Comparison of ENCODE assay signal across 9 mouse cellular contexts in the genomic region with DNA sequence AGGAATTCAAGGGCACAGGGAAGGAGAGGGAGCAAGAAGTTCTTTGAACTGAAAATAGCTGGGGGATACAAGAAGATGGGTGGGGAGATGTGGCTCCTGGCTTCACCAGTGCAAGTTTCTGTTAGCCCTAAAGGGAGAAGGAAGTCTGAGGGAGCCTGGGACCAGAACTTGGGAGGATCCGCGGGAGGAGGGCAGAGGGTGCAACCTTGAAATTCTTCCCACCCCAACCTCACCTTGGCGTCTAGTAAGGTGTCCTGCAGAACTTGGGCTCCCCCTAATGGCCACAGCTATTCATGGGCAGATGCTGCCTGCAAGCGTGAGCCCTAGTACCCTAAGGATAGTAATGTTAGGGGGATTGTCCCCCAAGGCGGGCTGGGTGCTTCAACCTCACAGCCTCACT. TPM values are rescaled to one million over a fixed set of nuclear protein-coding genes. Genes with fewer than 3 reads are reported as not detected.
DNase-seq lines count a peak whose midpoint lies in the region; ATAC-seq and TF ChIP-seq lines count a peak whose summit lies in the region.
"Had no signal": no experiment of that assay in that cellular context is flagged by ENCODE, and none has a peak within 500 bp of the region (broad histone marks: within the 10 kb centered on the region; RNA-seq: fewer than 3 reads in every experiment).

No protein-coding gene starts in this region.

- H3K9me3 ChIP-seq in embryonic facial prominence, embryonic 13.5 days = no peaks in the 10 kb centered on the region
- no peaks in the 10 kb centered on the region for H3K9me3 ChIP-seq in liver, embryonic 11.5 days (ENCODE audit: control insufficient read depth, low read length)
- H3K9me3 ChIP-seq in stomach, embryonic 16.5 days (replicated peaks; ENCODE audit: control insufficient read depth, low read length) = no peaks in the 10 kb centered on the region

- H3K27ac ChIP-seq in embryonic facial prominence, embryonic 13.5 days = peak overlapping the region; percentile 99
- H3K27ac ChIP-seq in liver, embryonic 11.5 days (ENCODE audit: low read depth, low read length) = no peak overlapping the region
- H3K27ac ChIP-seq in stomach, embryonic 16.5 days (ENCODE audit: low read length) = peak overlapping the region; percentile 95

- H3ac ChIP-seq in C2C12 (ENCODE audit: control insufficient read depth, insufficient read length, low read depth) = peak overlapping the region; percentile 20

- WGBS in embryonic facial prominence, embryonic 13.5 days = 3% methylated on average over 5 of the region's 5 CpGs
- WGBS in liver, embryonic 11.5 days = 4% methylated on average over 5 of the region's 5 CpGs
- WGBS in stomach, embryonic 16.5 days = 6% methylated on average over 5 of the region's 5 CpGs

- H3K79me3 ChIP-seq in C2C12 (ENCODE audit: low read depth) = peaks cover 19% of the 10 kb centered on the region

- no peak overlapping the region for H3K4me3 ChIP-seq in C2C12 (ENCODE audit: insufficient read depth, poor library complexity, severe bottlenecking)
- peak overlapping the region; percentile 76; the same call in 1 of the 2 replicates for H3K4me3 ChIP-seq in embryonic facial prominence, embryonic 13.5 days
- H3K4me3 ChIP-seq in liver, embryonic 11.5 days (ENCODE audit: low read depth, low read length) = no peak overlapping the region
- H3K4me3 ChIP-seq in stomach, embryonic 16.5 days (replicated peaks; ENCODE audit: low read length) = peak overlapping the region; percentile 70; the same call in 1 of the 2 replicates
- H3K4me3 ChIP-seq: erythroblast, embryonic 14.5 days had no signal

- H3K4me1 ChIP-seq in embryonic facial prominence, embryonic 13.5 days = peaks cover 35% of the 10 kb centered on the region
- H3K4me1 ChIP-seq in liver, embryonic 11.5 days (replicated peaks; ENCODE audit: control insufficient read depth, insufficient read depth, low read length) = peaks cover 37% of the 10 kb centered on the region
- H3K4me1 ChIP-seq in stomach, embryonic 16.5 days (ENCODE audit: control insufficient read depth, insufficient read depth, low read length) = peaks cover 27% of the 10 kb centered on the region

- H3K36me3 ChIP-seq in C2C12 (ENCODE audit: control insufficient read depth, insufficient read depth) = peaks cover 4% of the 10 kb centered on the region
- no peaks in the 10 kb centered on the region for H3K36me3 ChIP-seq in embryonic facial prominence, embryonic 13.5 days
- H3K36me3 ChIP-seq in liver, embryonic 11.5 days (ENCODE audit: control insufficient read depth, insufficient read depth, low read length) = no peaks in the 10 kb centered on the region
- H3K36me3 ChIP-seq in stomach, embryonic 16.5 days (ENCODE audit: control insufficient read depth, insufficient read depth, low read length) = no peaks in the 10 kb centered on the region

- peak overlapping the region; percentile 97; the same call in 1 of the 2 replicates for H3K9ac ChIP-seq in embryonic facial prominence, embryonic 13.5 days
- H3K9ac ChIP-seq in liver, embryonic 11.5 days (ENCODE audit: low read depth, low read length) = peak overlapping the region; percentile 35
- peak overlapping the region; percentile 98 for H3K9ac ChIP-seq in stomach, embryonic 16.5 days (ENCODE audit: low read length)

- peak; percentile 87 for TF ChIP-seq CTCF in C2C12 (IDR thresholded peaks at IDR 0.05; ENCODE audit: control insufficient read depth, insufficient read depth, insufficient read length)

- H3K4me2 ChIP-seq in embryonic facial prominence, embryonic 13.5 days = peak overlapping the region; percentile 68
- H3K4me2 ChIP-seq in liver, embryonic 11.5 days = peak overlapping the region; percentile 47
- H3K4me2 ChIP-seq in stomach, embryonic 16.5 days (ENCODE audit: low read depth, low read length) = peak overlapping the region; percentile 82

- no peak for ATAC-seq in embryonic facial prominence, embryonic 13.5 days (ENCODE audit: insufficient number of reproducible peaks, insufficient read depth, low FRiP score, low TSS enrichment, low read depth)
- peak; percentile 40; the same call in 1 of the 2 replicates for ATAC-seq in liver, embryonic 11.5 days (replicated peaks; ENCODE audit: low FRiP score)
- ATAC-seq in stomach, embryonic 16.5 days (ENCODE audit: insufficient read depth, low FRiP score) = 0 out of 2 replicates have a peak, but pooled peaks have one; percentile 9

- DNase-seq in adrenal gland, postnatal 36 days = peak; percentile 87 to 92
- DNase-seq in heart, adult 9 months (ENCODE audit: low spot score in 2 of 2) = peak; percentile 74 to 84
- peak; percentile 87 to 90 for DNase-seq in kidney, adult 8-10 months
- DNase-seq in liver, embryonic 11.5 days (ENCODE audit: low spot score) = peak; percentile 72
- DNase-seq in naive thymus-derived CD4-positive, alpha-beta T cell, adult 2 months (ENCODE audit: low read depth) = peak; percentile 94

- H3K79me2 ChIP-seq in C2C12 (ENCODE audit: control insufficient read depth, insufficient read depth) = peaks cover 28% of the 10 kb centered on the region

- no peaks in the 10 kb centered on the region for H3K27me3 ChIP-seq in C2C12 (ENCODE audit: control insufficient read depth, insufficient read depth, insufficient read length)
- no peaks in the 10 kb centered on the region for H3K27me3 ChIP-seq in embryonic facial prominence, embryonic 13.5 days
- peaks cover 30% of the 10 kb centered on the region for H3K27me3 ChIP-seq in liver, embryonic 11.5 days (replicated peaks; ENCODE audit: control insufficient read depth, insufficient read depth, low read length)
- H3K27me3 ChIP-seq in stomach, embryonic 16.5 days (ENCODE audit: control insufficient read depth, insufficient read depth, low read length) = no peaks in the 10 kb centered on the region

TF ChIP-seq in C2C12, 6 proteins besides CTCF, POLR2A, EP300 and RAD21:
- TF ChIP-seq MYOD1 (IDR thresholded peaks at IDR 0.05; ENCODE audit: control insufficient read depth, insufficient read length, low read depth) (no peak), MYOG (IDR thresholded peaks at IDR 0.05; ENCODE audit: control insufficient read depth, extremely low read depth, insufficient read length) (no peak), USF1 (IDR thresholded peaks at IDR 0.05; ENCODE audit: low read depth) (no peak), CEBPB (IDR thresholded peaks at IDR 0.05; ENCODE audit: low read depth) (no peak), MAX (IDR thresholded peaks at IDR 0.05) (no peak), FOSL1 (IDR thresholded peaks at IDR 0.05; ENCODE audit: insufficient read depth, low read length, poor library complexity, severe bottlenecking) (no peak)

RNA-seq across cellular contexts. Expression of a gene that starts 2.9 kb away (rescaled TPM):
- polyA plus RNA-seq in C2C12 (2012; fragmentation: generic; extraction: Trizol) = 47.0 TPM
- 10 to 100 TPM; 77.4 to 78.1 TPM for total RNA-seq in adrenal gland, postnatal 36 days (2021)
- polyA plus RNA-seq in embryonic facial prominence, embryonic 13.5 days (2015; fragmentation: Nextera tagmentation; extraction: Ambion mirVana) = 22.1 and 22.2 TPM in 2 replicates
- polyA plus RNA-seq in liver, embryonic 11.5 days (2014; fragmentation: Nextera tagmentation; extraction: Ambion mirVana) = 4.4 and 5.5 TPM in 2 replicates
- 12.2 and 13.1 TPM in 2 replicates for polyA plus RNA-seq in stomach, embryonic 16.5 days (2015; fragmentation: Nextera tagmentation; extraction: Ambion mirVana)

RNA-seq across cellular contexts. Expression of a gene that starts 3.4 kb away (rescaled TPM):
- not detected for polyA plus RNA-seq in C2C12 (2012; fragmentation: generic; extraction: Trizol)
- under 1 TPM in 1 of 2 experiments, not detected in 1; 0.56 TPM for total RNA-seq in adrenal gland, postnatal 36 days (2021)
- 0.33 TPM in 1 of 2 replicates, not detected in the other for polyA plus RNA-seq in embryonic facial prominence, embryonic 13.5 days (2015; fragmentation: Nextera tagmentation; extraction: Ambion mirVana)
- polyA plus RNA-seq in liver, embryonic 11.5 days (2014; fragmentation: Nextera tagmentation; extraction: Ambion mirVana) = 0.15 TPM in 1 of 2 replicates, not detected in the other
- not detected in 2 replicates for polyA plus RNA-seq in stomach, embryonic 16.5 days (2015; fragmentation: Nextera tagmentation; extraction: Ambion mirVana)

RNA-seq across cellular contexts. Expression of a gene that starts 10.2 kb away (rescaled TPM):
- 5.5 TPM for polyA plus RNA-seq in C2C12 (2012; fragmentation: generic; extraction: Trizol)
- total RNA-seq in adrenal gland, postnatal 36 days (2021) = 10 to 100 TPM; 12.4 to 32.6 TPM
- 10.7 and 10.9 TPM in 2 replicates for polyA plus RNA-seq in embryonic facial prominence, embryonic 13.5 days (2015; fragmentation: Nextera tagmentation; extraction: Ambion mirVana)
- polyA plus RNA-seq in liver, embryonic 11.5 days (2014; fragmentation: Nextera tagmentation; extraction: Ambion mirVana) = 2.1 and 2.6 TPM in 2 replicates
- polyA plus RNA-seq in stomach, embryonic 16.5 days (2015; fragmentation: Nextera tagmentation; extraction: Ambion mirVana) = 9.3 and 9.8 TPM in 2 replicates
- polyA plus RNA-seq: erythroblast, embryonic 14.5 days had no signal

RNA-seq across cellular contexts. Expression of a gene that starts 18.1 kb away (rescaled TPM):
- 294 TPM for polyA plus RNA-seq in C2C12 (2012; fragmentation: generic; extraction: Trizol)
- total RNA-seq in adrenal gland, postnatal 36 days (2021) = 100 to 1,000 TPM; 331 to 397 TPM
- 487 and 605 TPM in 2 replicates for polyA plus RNA-seq in embryonic facial prominence, embryonic 13.5 days (2015; fragmentation: Nextera tagmentation; extraction: Ambion mirVana)
- 147 and 167 TPM in 2 replicates for polyA plus RNA-seq in liver, embryonic 11.5 days (2014; fragmentation: Nextera tagmentation; extraction: Ambion mirVana)
- 352 and 357 TPM in 2 replicates for polyA plus RNA-seq in stomach, embryonic 16.5 days (2015; fragmentation: Nextera tagmentation; extraction: Ambion mirVana)

RNA-seq across cellular contexts. Expression of a gene that starts 20.3 kb away (rescaled TPM):
- polyA plus RNA-seq in C2C12 (2012; fragmentation: generic; extraction: Trizol) = 0.13 TPM
- under 1 TPM in 1 of 2 experiments, not detected in 1; 0.43 TPM for total RNA-seq in adrenal gland, postnatal 36 days (2021)
- polyA plus RNA-seq in embryonic facial prominence, embryonic 13.5 days (2015; fragmentation: Nextera tagmentation; extraction: Ambion mirVana) = 0.97 and 1.3 TPM in 2 replicates
- 0.11 TPM in 1 of 2 replicates, not detected in the other for polyA plus RNA-seq in liver, embryonic 11.5 days (2014; fragmentation: Nextera tagmentation; extraction: Ambion mirVana)
- 0.53 and 0.65 TPM in 2 replicates for polyA plus RNA-seq in stomach, embryonic 16.5 days (2015; fragmentation: Nextera tagmentation; extraction: Ambion mirVana)
- polyA plus RNA-seq: erythroblast, embryonic 14.5 days had no signal

Comparison
In these comparisons a context has a peak if more than half of its experiments do, and no peak if none do; other contexts are left out.
1. H3K4me3 ChIP-seq: peak in embryonic facial prominence, embryonic 13.5 days (single experiment) and stomach, embryonic 16.5 days (single experiment); none in C2C12 (single experiment) and liver, embryonic 11.5 days (single experiment).
2. H3K9ac ChIP-seq: peak in every context shown above with its lines; median percentile 98 in stomach, embryonic 16.5 days; 97 in embryonic facial prominence, embryonic 13.5 days; 35 in liver, embryonic 11.5 days.
3. Peak in every context shown above with its lines, with median percentiles within 50 percentile points of each other: DNase-seq and H3K4me2 ChIP-seq.